Mouse (Mus musculus) embryonic facial prominence, embryonic 12.5 days (tissue): ENCODE results near the gene Ccdc146. TPM values are rescaled to one million over a fixed set of nuclear protein-coding genes. Genes with fewer than 3 reads are reported as not detected.

ENCODE experiments used
- ATAC-seq: fragments of 200-750 bp; cut with Nextera tagmentation; 2 replicates; pipeline ENCODE4 v1.8.0; 2017; ENCODE audit not compliant: insufficient number of reproducible peaks, insufficient read depth, low FRiP score, low TSS enrichment
- H3K27ac ChIP-seq: fragments of 300-500 bp; sonication (generic); 2 replicates; pipeline ENCODE4 v1.5.1; 2016; ENCODE audit warnings: mild to moderate bottlenecking
- H3K27me3 ChIP-seq: fragments of 300-500 bp; sonication (generic); 2 replicates; pipeline ENCODE4 v1.6.1; 2016; ENCODE audit warnings: mild to moderate bottlenecking, moderate library complexity
- H3K36me3 ChIP-seq: fragments of 300-500 bp; sonication (generic); 2 replicates; pipeline ENCODE4 v1.6.1; 2016; ENCODE audit warnings: mild to moderate bottlenecking
- H3K4me1 ChIP-seq: fragments of 300-500 bp; sonication (generic); 2 replicates; pipeline ENCODE4 v1.6.1; 2016
- H3K4me2 ChIP-seq: fragments of 300-500 bp; sonication (generic); replicated peaks from 2 replicates; pipeline ENCODE4 v1.6.1; 2016; ENCODE audit warnings: mild to moderate bottlenecking, moderate library complexity
- H3K4me3 ChIP-seq: fragments of 300-500 bp; sonication (generic); 2 replicates; pipeline ENCODE4 v1.5.1; 2016; ENCODE audit warnings: mild to moderate bottlenecking
- H3K9ac ChIP-seq: fragments of 300-500 bp; sonication (generic); 2 replicates; pipeline ENCODE4 v1.6.1; 2016; ENCODE audit warnings: mild to moderate bottlenecking, moderate library complexity
- H3K9me3 ChIP-seq: fragments of 300-500 bp; sonication (generic); 2 replicates; pipeline ENCODE4 v1.6.1; 2016; ENCODE audit warnings: mild to moderate bottlenecking, moderate library complexity
- WGBS: fragments of 180-500 bp; shearing (Covaris S2); methylation state at CpG from one replicate; pipeline ENCODE4 v1.1.7; 2016; 5-methylcytosine and 5-hydroxymethylcytosine counted together
- polyA plus RNA-seq: library from polyadenylated mRNA; unstranded; fragments of >200 nt; fragmentation: Nextera tagmentation; extraction: Ambion mirVana; gene quantifications from 2 replicates; pipeline ENCODE4 v1.2.1, GENCODE M21; 2016

Ccdc146 gene
- polyA plus RNA-seq, 1 experiment from 2014 or later = not detected

GRCm38 (mm10) chr5:21418613-21419012, 5.9 kb downstream of the Ccdc146 start:
- Histone ChIP-seq H3K36me3 (no peaks in the 10 kb centered on the region), H3K9ac (no peak overlapping the region), H3K4me3 (no peak overlapping the region), H3K4me1 (no peaks in the 10 kb centered on the region), H3K9me3 (no peaks in the 10 kb centered on the region), H3K27me3 (no peaks in the 10 kb centered on the region), H3K4me2 (no peak overlapping the region), H3K27ac (no peak overlapping the region)
- ATAC-seq = no peak
- 59% methylated on average over 4 of the region's 4 CpGs for WGBS

- WGBS = 73% methylated on average over 1 of the region's 1 CpGs
- Histone ChIP-seq H3K27me3 (no peaks in the 10 kb centered on the region), H3K9ac (no peak overlapping the region), H3K9me3 (no peaks in the 10 kb centered on the region), H3K36me3 (no peaks in the 10 kb centered on the region), H3K27ac (no peak overlapping the region), H3K4me3 (no peak overlapping the region), H3K4me1 (no peaks in the 10 kb centered on the region), H3K4me2 (no peak overlapping the region)
- ATAC-seq = no peak
Measured at GRCm38 (mm10) chr5:21414116-21414820, 10.2 kb downstream of the Ccdc146 start.

DNA sequence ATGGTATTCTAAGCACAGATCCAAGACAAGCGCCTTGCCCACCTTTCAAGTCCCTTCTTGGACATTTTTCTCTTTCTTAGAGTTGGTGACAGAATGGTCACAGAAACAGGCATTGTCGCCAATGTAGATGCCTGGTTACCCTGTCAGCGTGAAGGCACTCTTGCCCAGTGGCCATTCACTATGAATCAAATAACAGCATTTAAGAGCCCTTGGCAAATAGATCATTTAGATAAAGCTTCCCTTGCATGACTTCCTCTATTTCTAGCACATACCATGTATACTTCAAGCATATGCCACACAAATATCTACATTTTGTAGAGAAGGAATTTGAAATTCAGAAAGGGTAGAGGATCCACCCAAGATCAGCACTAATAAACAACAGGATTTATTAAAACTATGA, 11.2 kb downstream of the Ccdc146 start:
- no peak for ATAC-seq

GRCm38 (mm10) chr5:21412056-21412455, 12.4 kb downstream of the Ccdc146 start:
- H3K4me2 ChIP-seq = no peak overlapping the region
- no peaks in the 10 kb centered on the region for H3K9me3 ChIP-seq
- WGBS = 61% methylated on average over 5 of the region's 5 CpGs
- no peaks in the 10 kb centered on the region for H3K27me3 ChIP-seq
- H3K9ac ChIP-seq = no peak overlapping the region
- H3K4me1 ChIP-seq = no peaks in the 10 kb centered on the region
- no peak overlapping the region for H3K4me3 ChIP-seq
- H3K27ac ChIP-seq = no peak overlapping the region
- ATAC-seq = no peak
- H3K36me3 ChIP-seq = no peaks in the 10 kb centered on the region

More for the DNA sequence above, 11.2 kb downstream of the Ccdc146 start:
- H3K4me3 ChIP-seq = no peak overlapping the region
- H3K36me3 ChIP-seq = no peaks in the 10 kb centered on the region
- H3K9me3 ChIP-seq = no peaks in the 10 kb centered on the region
- no peak overlapping the region for H3K9ac ChIP-seq
- H3K4me1 ChIP-seq = no peaks in the 10 kb centered on the region
- no peak overlapping the region for H3K27ac ChIP-seq
- H3K27me3 ChIP-seq = no peaks in the 10 kb centered on the region
- WGBS = 88% methylated on average over 3 of the region's 3 CpGs
- H3K4me2 ChIP-seq = no peak overlapping the region

DNA sequence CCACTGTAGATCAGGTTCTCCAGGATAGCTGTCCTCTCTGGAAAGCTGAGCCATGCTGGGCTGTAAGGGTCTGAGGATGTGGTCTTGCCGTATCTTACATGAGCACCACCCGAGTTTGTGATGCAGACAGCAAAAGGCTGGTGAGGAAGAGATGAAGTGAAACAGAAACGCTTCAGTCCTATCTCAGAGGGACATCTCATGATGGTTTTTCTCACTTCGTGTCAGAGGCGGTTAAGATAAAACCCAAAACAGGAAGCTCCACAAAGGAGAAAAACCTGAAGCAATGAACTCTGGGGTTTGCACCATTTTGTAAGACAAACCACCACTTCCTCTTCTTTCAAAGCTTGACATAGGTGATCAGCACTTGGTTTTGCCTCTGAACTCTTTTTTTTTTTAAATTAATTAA, 13.2 kb downstream of the Ccdc146 start:
- 84% methylated on average over 5 of the region's 5 CpGs for WGBS
- ATAC-seq = no peak

DNA sequence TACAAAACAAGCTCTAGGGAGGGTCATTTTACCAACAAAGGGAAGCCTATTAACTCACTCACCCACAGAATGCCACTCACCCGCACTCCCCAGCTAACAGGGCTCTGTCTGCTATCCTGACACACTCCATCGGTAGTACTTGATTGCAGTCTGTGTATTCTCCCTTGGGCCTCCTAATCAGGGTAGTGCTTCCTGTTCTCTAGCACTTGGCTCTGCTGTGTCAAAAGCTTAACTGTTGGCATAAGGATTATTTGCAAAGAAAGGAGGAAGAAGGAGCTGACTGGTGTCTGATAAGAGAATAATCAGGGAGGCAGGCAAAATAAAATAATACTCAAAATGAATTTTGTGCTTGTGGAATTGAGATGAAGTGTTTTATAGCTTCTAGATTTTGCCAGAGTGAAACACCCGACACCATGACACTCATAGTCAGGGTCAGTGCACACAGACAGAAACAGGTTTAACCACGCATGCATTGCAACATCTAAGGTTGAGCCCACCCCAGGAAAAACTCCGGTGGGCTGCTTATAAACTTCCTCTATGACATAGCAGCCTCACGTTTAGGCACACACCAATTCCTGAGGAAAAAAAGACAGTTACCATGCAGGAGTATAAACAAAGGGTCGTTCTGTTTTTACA, 29.2 kb downstream of the Ccdc146 start:
- Histone ChIP-seq H3K9me3 (no peaks in the 10 kb centered on the region), H3K9ac (no peak overlapping the region), H3K27me3 (no peaks in the 10 kb centered on the region), H3K36me3 (no peaks in the 10 kb centered on the region), H3K4me1 (no peaks in the 10 kb centered on the region), H3K4me2 (no peak overlapping the region), H3K4me3 (no peak overlapping the region), H3K27ac (no peak overlapping the region)
- 45% methylated on average over 7 of the region's 7 CpGs for WGBS
- no peak for ATAC-seq

More for the DNA sequence above, 13.2 kb downstream of the Ccdc146 start:
- Histone ChIP-seq H3K9me3 (no peaks in the 10 kb centered on the region), H3K36me3 (no peaks in the 10 kb centered on the region), H3K9ac (no peak overlapping the region), H3K27ac (no peak overlapping the region), H3K27me3 (no peaks in the 10 kb centered on the region), H3K4me3 (no peak overlapping the region), H3K4me1 (no peaks in the 10 kb centered on the region), H3K4me2 (no peak overlapping the region)

DNA sequence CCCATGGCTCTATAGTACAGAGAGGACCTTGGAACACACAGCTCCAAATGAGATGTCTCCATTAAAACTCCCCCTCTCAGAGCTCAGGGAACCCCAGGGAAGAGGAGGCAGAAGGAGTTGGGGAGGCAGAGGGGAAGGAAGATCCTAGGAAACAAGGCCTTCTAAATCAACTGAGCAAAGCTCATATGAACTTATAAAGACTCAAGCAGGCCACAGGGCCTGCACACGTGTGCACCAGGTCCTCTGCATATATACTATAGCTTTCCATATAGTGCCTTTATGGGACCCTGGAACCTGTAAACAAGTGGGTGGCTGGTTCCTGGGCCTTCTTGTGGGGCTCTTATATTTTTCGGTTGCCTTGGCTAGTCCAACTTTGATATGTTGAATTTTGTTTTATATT, 29.9 kb downstream of the Ccdc146 start:
- Histone ChIP-seq H3K27ac (no peak overlapping the region), H3K4me3 (no peak overlapping the region)

DNA sequence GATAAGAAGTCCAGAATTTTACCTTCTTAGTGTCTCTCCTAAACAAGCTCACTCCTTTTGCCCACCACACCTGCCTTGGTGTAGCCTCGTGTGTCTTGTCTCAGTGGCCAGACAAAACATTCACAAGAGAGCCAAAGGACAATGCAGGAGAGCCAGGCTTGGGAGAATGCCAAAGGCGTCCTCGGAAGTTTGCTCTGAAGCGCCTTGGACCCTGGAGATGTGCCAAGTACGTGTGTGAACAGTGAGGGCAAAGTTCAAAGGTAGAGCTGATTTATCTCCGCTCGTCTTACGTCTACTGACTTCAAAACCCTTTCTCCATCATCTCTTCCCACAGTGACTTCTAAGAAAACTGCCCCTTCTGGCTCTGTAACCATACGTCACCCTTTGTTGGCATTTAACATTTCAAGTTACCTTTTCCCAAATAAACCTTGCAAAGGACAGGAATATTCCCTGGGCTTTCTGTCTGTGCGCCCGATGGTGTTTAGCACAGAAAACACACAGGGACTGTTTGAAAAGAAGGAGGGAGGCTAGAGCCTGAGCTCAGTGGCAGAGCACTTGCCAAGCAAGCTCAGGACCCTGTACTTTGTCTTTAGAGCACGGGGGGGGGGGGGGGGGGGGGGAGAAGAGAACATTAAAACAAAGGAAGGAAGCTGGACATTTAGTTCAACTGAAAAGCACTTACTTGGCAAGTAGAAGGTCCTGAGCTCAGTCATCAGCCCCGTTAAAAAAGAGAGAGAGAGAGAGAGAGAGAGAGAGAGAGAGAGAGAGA, 32.7 kb downstream of the Ccdc146 start:
- Histone ChIP-seq H3K9ac (no peak overlapping the region), H3K4me2 (no peak overlapping the region), H3K9me3 (no peaks in the 10 kb centered on the region), H3K36me3 (no peaks in the 10 kb centered on the region), H3K4me3 (no peak overlapping the region), H3K27ac (no peak overlapping the region), H3K4me1 (no peaks in the 10 kb centered on the region), H3K27me3 (no peaks in the 10 kb centered on the region)
- ATAC-seq = no peak
- 65% methylated on average over 12 of the region's 13 CpGs for WGBS

More for the DNA sequence above, 29.9 kb downstream of the Ccdc146 start:
- WGBS = 86% methylated on average over 2 of the region's 2 CpGs
- H3K9ac ChIP-seq = no peak overlapping the region
- no peak for ATAC-seq
- no peaks in the 10 kb centered on the region for H3K4me1 ChIP-seq
- no peaks in the 10 kb centered on the region for H3K36me3 ChIP-seq
- no peak overlapping the region for H3K4me2 ChIP-seq
- no peaks in the 10 kb centered on the region for H3K9me3 ChIP-seq
- no peaks in the 10 kb centered on the region for H3K27me3 ChIP-seq

- no peaks in the 10 kb centered on the region for H3K27me3 ChIP-seq
- H3K9me3 ChIP-seq = no peaks in the 10 kb centered on the region
- no peak for ATAC-seq
- WGBS = 74% methylated on average over 4 of the region's 4 CpGs
- H3K4me2 ChIP-seq = no peak overlapping the region
- H3K27ac ChIP-seq = no peak overlapping the region
- H3K36me3 ChIP-seq = no peaks in the 10 kb centered on the region
- no peak overlapping the region for H3K9ac ChIP-seq
- no peak overlapping the region for H3K4me3 ChIP-seq
- peaks cover 2% of the 10 kb centered on the region for H3K4me1 ChIP-seq
Measured at GRCm38 (mm10) chr5:21388855-21389254, 35.6 kb downstream of the Ccdc146 start.

DNA sequence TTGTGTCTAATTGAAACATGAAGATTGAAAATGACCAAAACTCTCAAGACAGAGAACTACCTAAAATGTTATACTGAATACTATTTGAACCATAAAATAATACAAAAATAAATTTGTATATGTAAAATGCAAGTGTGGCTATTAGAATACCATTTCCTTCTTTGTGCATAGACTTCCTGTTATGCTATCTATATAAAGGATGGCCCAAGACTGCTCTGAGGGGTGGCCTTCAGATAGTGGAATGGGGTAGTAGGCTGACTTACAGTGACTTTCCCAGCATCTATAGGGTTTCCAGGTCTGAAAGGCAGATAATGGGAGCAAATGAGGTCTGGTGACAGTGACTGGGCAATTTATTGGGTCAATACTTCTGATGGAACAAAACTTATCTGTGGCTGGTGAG, 37.1 kb downstream of the Ccdc146 start:
- H3K27me3 ChIP-seq = no peaks in the 10 kb centered on the region
- no peak overlapping the region for H3K9ac ChIP-seq
- H3K9me3 ChIP-seq = no peaks in the 10 kb centered on the region
- no peaks in the 10 kb centered on the region for H3K36me3 ChIP-seq
- H3K4me3 ChIP-seq = no peak overlapping the region
- no peak for ATAC-seq
- H3K4me1 ChIP-seq = peaks cover 16% of the 10 kb centered on the region
- H3K4me2 ChIP-seq = no peak overlapping the region
- no peak overlapping the region for H3K27ac ChIP-seq

DNA sequence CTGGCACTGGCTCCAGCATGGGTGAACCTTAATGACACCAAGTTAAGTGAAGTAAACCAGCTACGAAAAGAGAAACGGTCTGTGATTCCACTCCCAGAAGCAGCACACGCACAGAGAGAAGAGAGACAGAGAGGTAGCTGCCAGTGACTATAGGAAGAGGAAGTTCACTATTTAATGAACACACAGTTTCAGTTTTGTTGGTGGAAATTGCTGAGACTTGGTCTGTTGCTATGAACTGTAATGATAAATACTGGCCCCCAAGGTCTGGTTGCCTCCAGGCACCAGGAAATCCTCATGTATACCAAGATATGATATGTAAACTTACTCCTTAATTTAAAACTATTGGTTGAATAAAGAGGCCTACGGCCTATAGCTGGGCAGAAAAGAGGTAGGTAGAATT, 38.0 kb downstream of the Ccdc146 start:
- peaks cover 16% of the 10 kb centered on the region for H3K4me1 ChIP-seq
- no peaks in the 10 kb centered on the region for H3K36me3 ChIP-seq
- no peak overlapping the region for H3K27ac ChIP-seq
- WGBS = 82% methylated on average over 4 of the region's 4 CpGs
- no peak overlapping the region for H3K4me2 ChIP-seq
- H3K9me3 ChIP-seq = no peaks in the 10 kb centered on the region
- no peak overlapping the region for H3K9ac ChIP-seq
- H3K27me3 ChIP-seq = no peaks in the 10 kb centered on the region
- H3K4me3 ChIP-seq = no peak overlapping the region
- ATAC-seq = no peak

DNA sequence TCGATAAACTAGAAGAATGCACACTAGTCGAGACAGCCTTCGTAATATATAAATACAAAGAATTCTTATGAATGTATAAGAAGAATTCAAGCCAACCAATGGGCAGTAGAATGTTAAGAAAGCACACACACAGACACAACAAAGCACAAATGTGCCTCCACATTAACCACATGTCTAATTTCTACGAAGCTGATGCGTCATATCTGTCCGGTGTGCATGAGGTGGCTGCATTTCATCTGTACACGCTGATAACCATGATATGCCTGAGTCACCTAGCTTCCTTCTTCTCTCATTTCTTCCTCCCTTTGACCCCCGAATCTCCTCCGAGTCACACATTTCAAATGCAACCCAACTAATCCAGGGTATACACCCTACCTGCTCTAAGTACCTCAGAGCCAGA, 39.5 kb downstream of the Ccdc146 start:
- Histone ChIP-seq H3K4me1 (peaks cover 16% of the 10 kb centered on the region), H3K4me3 (no peak overlapping the region), H3K27me3 (no peaks in the 10 kb centered on the region), H3K27ac (no peak overlapping the region), H3K36me3 (no peaks in the 10 kb centered on the region), H3K9ac (no peak overlapping the region), H3K9me3 (no peaks in the 10 kb centered on the region), H3K4me2 (no peak overlapping the region)
- 93% methylated on average over 9 of the region's 9 CpGs for WGBS
- ATAC-seq = no peak
